Mouse (Mus musculus): ENCODE results near the gene Samd1.
A peak's percentile ranks its signal among the peaks of the same experiment; 100 is the strongest.

DNA sequence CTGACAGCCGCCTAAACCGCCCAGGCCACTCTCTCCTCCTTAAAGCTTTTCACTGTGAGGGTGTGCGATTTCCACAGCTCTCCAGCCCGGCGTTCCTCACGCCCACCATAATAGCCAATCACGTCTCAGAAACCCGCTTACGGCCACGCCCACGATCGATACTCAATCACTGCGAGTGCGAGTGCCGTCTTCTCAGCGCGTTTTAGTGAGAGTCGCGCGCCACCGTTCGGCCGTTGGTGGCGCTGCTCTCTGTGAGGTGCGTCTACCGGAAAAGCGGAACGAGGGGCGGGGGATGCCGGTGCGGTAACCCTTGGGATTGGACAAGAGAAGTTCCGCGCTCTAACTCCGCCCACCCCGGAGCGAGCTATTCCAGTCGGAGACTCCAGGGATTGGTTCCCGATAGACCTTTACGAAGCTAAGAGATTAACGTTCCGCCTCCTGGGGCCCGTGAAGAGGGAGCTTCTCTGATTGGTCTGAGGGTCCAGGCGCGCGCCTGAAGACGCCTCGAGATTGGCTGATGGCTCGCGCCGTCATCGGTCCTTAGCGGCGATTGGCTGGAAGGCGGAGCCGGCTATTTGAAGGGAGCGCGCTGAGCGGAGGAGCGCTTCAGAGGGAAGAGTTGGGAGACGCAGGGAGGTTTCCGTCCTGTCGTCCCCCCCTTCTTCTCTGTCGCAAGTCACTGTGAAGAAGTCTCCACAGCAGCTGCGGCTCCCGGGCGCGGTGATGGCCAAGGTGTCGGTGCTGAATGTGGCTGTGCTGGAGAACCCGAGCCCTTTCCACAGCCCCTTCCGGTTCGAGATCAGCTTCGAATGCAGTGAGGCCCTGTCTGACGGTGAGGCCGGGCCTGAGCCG, 42.1 kb upstream of the Samd1 start, which contains the start of the genes Gm10644 and Asf1b:
- TF ChIP-seq POLR2A (IDR thresholded peaks at IDR 0.05; ENCODE audit: borderline replicate concordance, insufficient read depth, low read length) (no peak), CTCF (IDR thresholded peaks at IDR 0.05; ENCODE audit: borderline replicate concordance, insufficient read depth, low read depth, low read length) (peak; percentile 82)

Data from cerebellum, adult 2 months (tissue).